Mouse (Mus musculus): ENCODE data around the gene Zwint. TPM values are rescaled to one million over a fixed set of nuclear protein-coding genes. Genes with fewer than 3 reads are reported as not detected.

Zwint gene
- polyA plus RNA-seq, 2 experiments, result 92.6 to 150 TPM

GRCm38 (mm10) chr10:72660350-72660749 lies 5.7 kb downstream of the Zwint start:
- Histone ChIP-seq H3K9me3 (ENCODE audit: control insufficient read depth, low read length) (no peaks in the 10 kb centered on the region), H3K9ac (replicated peaks) (no peak overlapping the region), H3K27me3 (ENCODE audit: control insufficient read depth, insufficient read depth, low read length) (no peaks in the 10 kb centered on the region), H3K4me3 (ENCODE audit: insufficient read depth in 1 of 2, low read depth in 2 of 2, low read length in 2 of 2) (no peak overlapping the region), H3K36me3 (replicated peaks; ENCODE audit: control insufficient read depth, insufficient read depth, low read depth) (peaks cover 64% of the 10 kb centered on the region), H3K4me2 (ENCODE audit: low read depth) (no peak overlapping the region), H3K4me1 (replicated peaks; ENCODE audit: control insufficient read depth in 2 of 2, insufficient read depth in 2 of 2, low read length in 1 of 2) (peaks cover 0 to 10% of the 10 kb centered on the region in 2 experiments; a peak in 3 of 4 replicates), H3K27ac (no peak overlapping the region)
- ATAC-seq (ENCODE audit: insufficient read depth) (no peak), DNase-seq (ENCODE audit: low read depth in 3 of 3, low spot score in 3 of 3) (no peak)
- 92% methylated on average over 1 of the region's 1 CpGs for WGBS (ENCODE audit: insufficient replicate concordance)
- TF ChIP-seq CTCF (IDR thresholded peaks at IDR 0.05; ENCODE audit: low read depth) (no peak), EP300 (IDR thresholded peaks at IDR 0.05; ENCODE audit: low read depth) (no peak)

- Histone ChIP-seq H3K4me3 (ENCODE audit: insufficient read depth in 1 of 2, low read depth in 2 of 2, low read length in 2 of 2) (no peak overlapping the region), H3K27ac (no peak overlapping the region), H3K9me3 (ENCODE audit: control insufficient read depth, low read length) (no peaks in the 10 kb centered on the region), H3K36me3 (replicated peaks; ENCODE audit: control insufficient read depth, insufficient read depth, low read depth) (peaks cover 19% of the 10 kb centered on the region), H3K27me3 (ENCODE audit: control insufficient read depth, insufficient read depth, low read length) (no peaks in the 10 kb centered on the region), H3K4me1 (replicated peaks; ENCODE audit: control insufficient read depth in 2 of 2, insufficient read depth in 2 of 2, low read length in 1 of 2) (peaks cover 12 to 13% of the 10 kb centered on the region in 2 experiments), H3K9ac (replicated peaks) (no peak overlapping the region), H3K4me2 (ENCODE audit: low read depth) (no peak overlapping the region)
- ATAC-seq (ENCODE audit: insufficient read depth), result no peak
- TF ChIP-seq CTCF (IDR thresholded peaks at IDR 0.05; ENCODE audit: low read depth) (no peak), EP300 (IDR thresholded peaks at IDR 0.05; ENCODE audit: low read depth) (no peak)
- WGBS (ENCODE audit: insufficient replicate concordance), result 78% methylated on average over 5 of the region's 5 CpGs
- no peak for DNase-seq (ENCODE audit: low read depth in 3 of 3, low spot score in 3 of 3)
These were observed 13.2 kb downstream of the Zwint start for GRCm38 (mm10) chr10:72667856-72668255.

- TF ChIP-seq CTCF (IDR thresholded peaks at IDR 0.05; ENCODE audit: low read depth) (no peak), EP300 (IDR thresholded peaks at IDR 0.05; ENCODE audit: low read depth) (peak; percentile 79)
- DNase-seq (ENCODE audit: low read depth in 3 of 3, low spot score in 3 of 3) (peak; percentile 54 to 67 (median 59)), ATAC-seq (ENCODE audit: insufficient read depth) (peak; percentile 82)
- Histone ChIP-seq H3K9ac (replicated peaks) (no peak overlapping the region), H3K4me2 (ENCODE audit: low read depth) (peak overlapping the region; percentile 28), H3K27ac (peak overlapping the region; percentile 11; the same call in 1 of the 2 replicates), H3K4me1 (replicated peaks; ENCODE audit: control insufficient read depth in 2 of 2, insufficient read depth in 2 of 2, low read length in 1 of 2) (peaks cover 12 to 13% of the 10 kb centered on the region in 2 experiments), H3K9me3 (ENCODE audit: control insufficient read depth, low read length) (no peaks in the 10 kb centered on the region), H3K4me3 (ENCODE audit: insufficient read depth in 1 of 2, low read depth in 2 of 2, low read length in 2 of 2) (no peak overlapping the region), H3K36me3 (replicated peaks; ENCODE audit: control insufficient read depth, insufficient read depth, low read depth) (peaks cover 16% of the 10 kb centered on the region), H3K27me3 (ENCODE audit: control insufficient read depth, insufficient read depth, low read length) (no peaks in the 10 kb centered on the region)
- WGBS (ENCODE audit: insufficient replicate concordance), result 12% methylated on average over 1 of the region's 1 CpGs
These were observed 14.4 kb downstream of the Zwint start for GRCm38 (mm10) chr10:72669086-72669485.

- Histone ChIP-seq H3K27me3 (ENCODE audit: control insufficient read depth, insufficient read depth, low read length) (no peaks in the 10 kb centered on the region), H3K9ac (replicated peaks) (no peak overlapping the region), H3K27ac (no peak overlapping the region), H3K9me3 (ENCODE audit: control insufficient read depth, low read length) (no peaks in the 10 kb centered on the region), H3K4me1 (replicated peaks; ENCODE audit: control insufficient read depth in 2 of 2, insufficient read depth in 2 of 2, low read length in 1 of 2) (peaks cover 8% of the 10 kb centered on the region in 2 experiments), H3K4me2 (ENCODE audit: low read depth) (no peak overlapping the region), H3K36me3 (replicated peaks; ENCODE audit: control insufficient read depth, insufficient read depth, low read depth) (peaks cover 3% of the 10 kb centered on the region), H3K4me3 (ENCODE audit: insufficient read depth in 1 of 2, low read depth in 2 of 2, low read length in 2 of 2) (no peak overlapping the region)
- no peak for ATAC-seq (ENCODE audit: insufficient read depth)
- 30% methylated on average over 6 of the region's 6 CpGs for WGBS (ENCODE audit: insufficient replicate concordance)
- TF ChIP-seq EP300 (IDR thresholded peaks at IDR 0.05; ENCODE audit: low read depth) (no peak), CTCF (IDR thresholded peaks at IDR 0.05; ENCODE audit: low read depth) (no peak)
- DNase-seq (ENCODE audit: low read depth in 3 of 3, low spot score in 3 of 3), result no peak
These were observed 21.3 kb downstream of the Zwint start for GRCm38 (mm10) chr10:72675971-72676370.

- Histone ChIP-seq H3K36me3 (replicated peaks; ENCODE audit: control insufficient read depth, insufficient read depth, low read depth) (peaks cover 3% of the 10 kb centered on the region; the same call in 1 of the 2 replicates), H3K4me1 (replicated peaks; ENCODE audit: control insufficient read depth in 2 of 2, insufficient read depth in 2 of 2, low read length in 1 of 2) (peaks cover 8% of the 10 kb centered on the region in 2 experiments), H3K9ac (replicated peaks) (no peak overlapping the region), H3K27me3 (ENCODE audit: control insufficient read depth, insufficient read depth, low read length) (no peaks in the 10 kb centered on the region), H3K4me2 (ENCODE audit: low read depth) (peak overlapping the region; percentile 26; the same call in 1 of the 2 replicates), H3K27ac (no peak overlapping the region), H3K9me3 (ENCODE audit: control insufficient read depth, low read length) (no peaks in the 10 kb centered on the region), H3K4me3 (ENCODE audit: insufficient read depth in 1 of 2, low read depth in 2 of 2, low read length in 2 of 2) (no peak overlapping the region)
- 4% methylated on average over 1 of the region's 1 CpGs for WGBS (ENCODE audit: insufficient replicate concordance)
- no peak for TF ChIP-seq CTCF (IDR thresholded peaks at IDR 0.05; ENCODE audit: low read depth)
- peak; percentile 75 for TF ChIP-seq EP300 (IDR thresholded peaks at IDR 0.05; ENCODE audit: low read depth)
- peak; percentile 42 to 55 (median 44) for DNase-seq (ENCODE audit: low read depth in 3 of 3, low spot score in 3 of 3)
- peak; percentile 89 for ATAC-seq (ENCODE audit: insufficient read depth)
These were observed 21.9 kb downstream of the Zwint start for GRCm38 (mm10) chr10:72676550-72676949.
